ENCODE assay signal across 7 mouse cellular contexts in the genomic region with DNA sequence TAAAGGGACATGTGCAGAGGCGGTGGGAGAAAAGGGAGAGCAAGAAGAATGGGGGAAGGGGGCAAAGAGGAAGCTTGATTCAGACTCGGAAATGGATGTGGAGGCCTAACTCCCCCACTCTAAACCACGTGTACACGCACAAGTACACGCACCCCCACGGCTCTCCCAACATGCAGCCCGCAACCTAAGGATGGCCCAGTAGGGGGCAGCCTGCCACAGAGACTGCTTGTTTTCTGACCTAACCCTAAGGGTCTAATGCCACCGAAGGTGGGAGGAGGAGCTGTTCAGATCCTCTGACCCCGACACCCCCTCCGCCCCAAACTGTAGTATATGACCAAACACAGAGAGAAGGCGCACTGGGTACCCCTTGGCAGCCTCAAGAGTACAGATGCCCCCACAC. TPM values are rescaled to one million over a fixed set of nuclear protein-coding genes. Genes with fewer than 3 reads are reported as not detected.
A peak's percentile ranks its signal among the peaks of the same experiment; 100 is the strongest.
DNase-seq lines count a peak whose midpoint lies in the region; ATAC-seq lines count a peak whose summit lies in the region.

No protein-coding gene starts in this region.

- H3K9ac ChIP-seq in intestine, embryonic 14.5 days (ENCODE audit: low read length) = peak overlapping the region; percentile 54

- peak; percentile 41 for DNase-seq in T-cell, adult 2 months (ENCODE audit: low spot score)
- peak; percentile 59 for DNase-seq in c-Kit-positive CD71-negative TER-119-negative erythroid progenitor cells, embryonic 14.5 days (ENCODE audit: low read depth)
- peak; percentile 82 for DNase-seq in intestine, embryonic 14.5 days (ENCODE audit: low spot score)
- DNase-seq in left cerebral cortex, adult 9 months (ENCODE audit: low spot score in 2 of 2) = peak; percentile 89 to 92
- peak; percentile 86 to 90 for DNase-seq in right cerebral cortex, postnatal 36 days (ENCODE audit: low spot score in 2 of 2)

- no peak overlapping the region for H3K27ac ChIP-seq in intestine, embryonic 14.5 days (ENCODE audit: low read depth)

- H3K4me3 ChIP-seq in intestine, embryonic 14.5 days (ENCODE audit: low read depth, low read length) = peak overlapping the region; percentile 37

- ATAC-seq in frontal cortex, adult (ENCODE audit: low TSS enrichment) = peak; percentile 55
- ATAC-seq in intestine, embryonic 14.5 days (replicated peaks; ENCODE audit: low FRiP score, low TSS enrichment, low read depth) = peak; percentile 50; the same call in 1 of the 2 replicates
- peak; percentile 70 for ATAC-seq in megakaryocyte, adult 5-6 weeks (ENCODE audit: poor library complexity, severe bottlenecking)

- H3K4me2 ChIP-seq in intestine, embryonic 14.5 days (ENCODE audit: low read length) = peak overlapping the region; percentile 98

- H3K9me3 ChIP-seq in intestine, embryonic 14.5 days (ENCODE audit: control insufficient read depth, low read length) = no peaks in the 10 kb centered on the region

- WGBS in intestine, embryonic 14.5 days = 4% methylated on average over 11 of the region's 11 CpGs

- H3K36me3 ChIP-seq in intestine, embryonic 14.5 days (ENCODE audit: control insufficient read depth, insufficient read depth, low read length) = no peaks in the 10 kb centered on the region

- no peaks in the 10 kb centered on the region for H3K4me1 ChIP-seq in intestine, embryonic 14.5 days (replicated peaks; ENCODE audit: control insufficient read depth, insufficient read depth, low read length)

- H3K27me3 ChIP-seq in intestine, embryonic 14.5 days (replicated peaks; ENCODE audit: control insufficient read depth, insufficient read depth, low read length) = 0 out of 2 replicates have a peak, but pooled peaks cover 4% of the 10 kb centered on the region

RNA-seq across cellular contexts. Expression of gene Chrm1, which starts 1.3 kb away (rescaled TPM):
- 0.26 and 0.44 TPM in 2 replicates for polyA plus RNA-seq in intestine, embryonic 14.5 days (2014; fragmentation: Nextera tagmentation; extraction: Ambion mirVana)
- total RNA-seq in megakaryocyte, adult 5-6 weeks (2015) = 0.16 and 0.25 TPM in 2 replicates
- total RNA-seq in megakaryocyte, adult 5-6 weeks (2017) = 0.04 TPM in 2 replicates

RNA-seq across cellular contexts. Expression of gene Slc22a6, which starts 44.5 kb away (rescaled TPM):
- polyA plus RNA-seq in intestine, embryonic 14.5 days (2014; fragmentation: Nextera tagmentation; extraction: Ambion mirVana) = not detected in 2 replicates
- total RNA-seq in megakaryocyte, adult 5-6 weeks (2015) = not detected in 2 replicates
- total RNA-seq in megakaryocyte, adult 5-6 weeks (2017) = not detected in 2 replicates
